Mouse (Mus musculus) cerebellum, adult 2 months (tissue): Measurements from ENCODE around the gene Trim2. TPM values are rescaled to one million over a fixed set of nuclear protein-coding genes. Genes with fewer than 3 reads are reported as not detected.
A peak's percentile ranks its signal among the peaks of the same experiment; 100 is the strongest.

Experiments used
- DNase-seq, 2 experiments: peaks; one replicate each; pipeline ENCODE4 v3.0.0; 2021
- H3K27ac ChIP-seq: fragments of 200-500 bp; 2 replicates; pipeline ENCODE4 v1.5.1; 2012; ENCODE audit warnings: low read length, control low read depth, inconsistent platforms; ENCODE audit not compliant: insufficient read depth
- H3K27me3 ChIP-seq: fragments of 200-500 bp; 2 replicates; pipeline ENCODE4 v1.6.1; 2012; ENCODE audit warnings: inconsistent platforms, mild to moderate bottlenecking, low read length, moderate library complexity; ENCODE audit not compliant: control insufficient read depth, insufficient read depth
- H3K4me1 ChIP-seq: fragments of 200-500 bp; 2 replicates; pipeline ENCODE4 v1.6.1; 2011; ENCODE audit warnings: low read length; ENCODE audit not compliant: control insufficient read depth, insufficient read depth
- H3K4me3 ChIP-seq: fragments of 200-500 bp; replicated peaks from 2 replicates; pipeline ENCODE3; 2011; ENCODE audit warnings: mild to moderate bottlenecking, low read depth, low read length, control low read depth; ENCODE audit not compliant: insufficient read depth
- CTCF ChIP-seq: fragments of 200-500 bp; IDR thresholded peaks from 2 replicates; pipeline ENCODE4 v1.5.1; 2011; ENCODE audit warnings: low read depth, mild to moderate bottlenecking, control low read depth, low read length, moderate library complexity, borderline replicate concordance; ENCODE audit not compliant: insufficient read depth
- POLR2A ChIP-seq: fragments of 200-500 bp; IDR thresholded peaks from 2 replicates; pipeline ENCODE4 v1.6.1; 2011; ENCODE audit warnings: low read length, control low read depth, borderline replicate concordance; ENCODE audit not compliant: insufficient read depth
- WGBS: fragments of 180-500 bp; shearing (Covaris S2); methylation state at CpG from one replicate; pipeline ENCODE4 v1.1.7; 2018; 5-methylcytosine and 5-hydroxymethylcytosine counted together
- polyA plus RNA-seq: library from polyadenylated mRNA; depleted of rRNA; stranded (reverse); fragments of >200 nt; gene quantifications from 2 replicates; pipeline ENCODE4 v1.2.3, GENCODE M21; 2012

Trim2 gene
- polyA plus RNA-seq, 1 experiment, result 120 TPM

GRCm38 (mm10) chr3:84191141-84191881 lies 115.4 kb downstream of the Trim2 start:
- DNase-seq, result peak in 1 of 2 experiments; percentile 27
- no peak for TF ChIP-seq CTCF
- no peak for TF ChIP-seq POLR2A
- Histone ChIP-seq H3K4me3 (no peak overlapping the region), H3K27me3 (no peaks in the 10 kb centered on the region), H3K27ac (no peak overlapping the region), H3K4me1 (peaks cover 32% of the 10 kb centered on the region)
- WGBS, result 50% methylated on average over 21 of the region's 21 CpGs

- no peak for DNase-seq
- H3K4me1 ChIP-seq, result peaks cover 26% of the 10 kb centered on the region
- H3K4me3 ChIP-seq, result no peak overlapping the region
- 40% methylated on average over 41 of the region's 41 CpGs for WGBS
- H3K27me3 ChIP-seq, result no peaks in the 10 kb centered on the region
- no peak overlapping the region for H3K27ac ChIP-seq
- TF ChIP-seq CTCF (no peak), POLR2A (no peak)
These were observed 116.1 kb downstream of the Trim2 start for GRCm38 (mm10) chr3:84190513-84191061.

GRCm38 (mm10) chr3:84189629-84190173 lies 117.0 kb downstream of the Trim2 start:
- TF ChIP-seq POLR2A, result no peak
- 80% methylated on average over 10 of the region's 10 CpGs for WGBS
- no peaks in the 10 kb centered on the region for H3K27me3 ChIP-seq
- H3K27ac ChIP-seq, result no peak overlapping the region
- H3K4me3 ChIP-seq, result no peak overlapping the region
- no peak for DNase-seq
- H3K4me1 ChIP-seq, result peaks cover 26% of the 10 kb centered on the region

GRCm38 (mm10) chr3:84181717-84182116 lies 125.0 kb downstream of the Trim2 start:
- Histone ChIP-seq H3K27ac (no peak overlapping the region), H3K4me1 (peaks cover 7% of the 10 kb centered on the region), H3K4me3 (no peak overlapping the region), H3K27me3 (no peaks in the 10 kb centered on the region)
- no peak for DNase-seq
- 56% methylated on average over 4 of the region's 4 CpGs for WGBS
- TF ChIP-seq POLR2A, result no peak
- TF ChIP-seq CTCF, result no peak

- no peak for DNase-seq
- H3K27me3 ChIP-seq, result no peaks in the 10 kb centered on the region
- TF ChIP-seq CTCF (no peak), POLR2A (no peak)
- no peak overlapping the region for H3K27ac ChIP-seq
- no peak overlapping the region for H3K4me3 ChIP-seq
- whole genome bisulfite sequencing, result 31% methylated on average over 8 of the region's 8 CpGs
- peaks cover 7% of the 10 kb centered on the region for H3K4me1 ChIP-seq
These were observed 125.6 kb downstream of the Trim2 start for GRCm38 (mm10) chr3:84181102-84181501.

- DNase-seq, result no peak
- H3K27ac ChIP-seq, result no peak overlapping the region
These were observed 126.4 kb downstream of the Trim2 start for GRCm38 (mm10) chr3:84180304-84180703.

GRCm38 (mm10) chr3:84177834-84178233 lies 128.8 kb downstream of the Trim2 start:
- Histone ChIP-seq H3K27ac (no peak overlapping the region), H3K27me3 (no peaks in the 10 kb centered on the region), H3K4me1 (peaks cover 7% of the 10 kb centered on the region), H3K4me3 (no peak overlapping the region)
- TF ChIP-seq CTCF, result no peak
- TF ChIP-seq POLR2A, result no peak
- 71% methylated on average over 2 of the region's 2 CpGs for WGBS
- DNase-seq, result no peak

More at GRCm38 (mm10) chr3:84180304-84180703, 126.4 kb downstream of the Trim2 start:
- peaks cover 7% of the 10 kb centered on the region for H3K4me1 ChIP-seq
- H3K4me3 ChIP-seq, result no peak overlapping the region
- TF ChIP-seq CTCF (no peak), POLR2A (no peak)
- 83% methylated on average over 2 of the region's 2 CpGs for WGBS
- H3K27me3 ChIP-seq, result no peaks in the 10 kb centered on the region
